Mouse (Mus musculus): ENCODE measurements at regions not wholly inside any gene's neighbourhood (a gene's known extent, or its start where the extent isn't known, plus 50 kb on each side); places are given as distances from the start of the nearest gene placed in this dataset.

DNA sequence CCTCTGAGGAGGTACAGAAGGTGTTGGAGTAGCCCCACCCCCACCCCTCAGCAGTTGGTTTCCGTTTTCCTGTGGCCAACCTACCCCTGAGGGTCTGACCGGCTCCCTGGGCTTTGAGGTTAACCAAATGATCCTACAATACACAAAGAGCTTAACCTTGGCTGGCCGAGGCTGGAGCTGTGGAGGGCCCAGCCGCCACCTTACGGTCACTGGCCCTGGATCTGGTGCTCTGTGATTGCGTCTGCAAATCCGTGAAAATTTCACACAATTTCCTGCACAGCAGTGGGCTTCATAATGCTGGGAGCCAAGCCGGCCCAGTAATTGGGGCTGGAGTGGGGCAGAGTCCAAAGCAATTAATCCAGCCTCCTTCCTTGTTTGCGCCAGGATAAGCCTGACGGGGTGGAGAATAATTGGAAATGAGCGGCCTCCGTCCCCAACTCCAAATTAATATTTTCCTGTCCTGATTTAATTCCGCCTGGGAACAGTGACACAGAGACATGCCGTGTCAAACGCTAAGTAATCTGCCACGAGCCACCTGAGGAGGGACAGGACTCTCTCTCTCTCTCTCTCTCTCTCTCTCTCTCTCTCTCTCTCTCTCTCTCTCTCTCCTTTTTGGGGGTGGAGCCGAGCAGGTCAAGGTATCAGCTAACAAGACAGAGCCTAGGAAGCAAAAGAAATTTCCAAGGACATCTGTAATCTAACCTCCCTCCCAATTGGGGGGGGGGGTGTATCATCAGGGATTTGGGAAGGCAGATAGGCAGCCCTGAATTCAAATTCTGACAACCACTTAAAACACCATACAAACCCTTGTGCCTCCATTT lies 80.3 kb downstream of the Mrm1 start:
- no peak for TF ChIP-seq CTCF (IDR thresholded peaks at IDR 0.05; ENCODE audit: low read depth, low read length)
- TF ChIP-seq POLR2A (IDR thresholded peaks at IDR 0.05; ENCODE audit: borderline replicate concordance, low read depth, low read length), result no peak
